Mouse (Mus musculus): Measurements from ENCODE around the gene Taf1c.

The Taf1c gene

GRCm38 (mm10) chr8:119572411-119572810 is 32.6 kb downstream of the Taf1c start:
- DNase-seq (ENCODE audit: low spot score in 2 of 2), result no peak

- no peak for DNase-seq (ENCODE audit: low spot score in 2 of 2)
These were observed 33.9 kb downstream of the Taf1c start for GRCm38 (mm10) chr8:119571135-119571534.

GRCm38 (mm10) chr8:119569881-119570280 is 35.1 kb downstream of the Taf1c start:
- DNase-seq (ENCODE audit: low spot score in 2 of 2), result no peak

- DNase-seq (ENCODE audit: low spot score in 2 of 2), result no peak
These were observed 36.1 kb downstream of the Taf1c start for GRCm38 (mm10) chr8:119568951-119569350.

GRCm38 (mm10) chr8:119568251-119568650 is 36.8 kb downstream of the Taf1c start:
- DNase-seq (ENCODE audit: low spot score in 2 of 2), result no peak

GRCm38 (mm10) chr8:119566367-119566766 is 38.7 kb downstream of the Taf1c start:
- DNase-seq (ENCODE audit: low spot score in 2 of 2), result no peak

GRCm38 (mm10) chr8:119563849-119564251 is 41.2 kb downstream of the Taf1c start:
- no peak for DNase-seq (ENCODE audit: low spot score in 2 of 2)

GRCm38 (mm10) chr8:119559402-119559720 is 45.7 kb downstream of the Taf1c start:
- no peak for DNase-seq (ENCODE audit: low spot score in 2 of 2)

- DNase-seq (ENCODE audit: low spot score in 2 of 2), result peak; percentile 96 to 98
These were observed 46.2 kb downstream of the Taf1c start, which contains the start of gene Mbtps1 for GRCm38 (mm10) chr8:119558603-119559401. Mbtps1 (minus strand) TSS chr8:119558735.

- DNase-seq (ENCODE audit: low spot score in 2 of 2), result no peak
These were observed 47.0 kb downstream of the Taf1c start for GRCm38 (mm10) chr8:119557821-119558602.

- DNase-seq (ENCODE audit: low spot score in 2 of 2), result no peak
These were observed 47.9 kb downstream of the Taf1c start for GRCm38 (mm10) chr8:119557132-119557531.

- DNase-seq (ENCODE audit: low spot score in 2 of 2), result no peak
These were observed 49.2 kb downstream of the Taf1c start for GRCm38 (mm10) chr8:119555861-119556260.

GRCm38 (mm10) chr8:119552967-119553366 is 52.1 kb downstream of the Taf1c start:
- DNase-seq (ENCODE audit: low spot score in 2 of 2), result no peak

- no peak for DNase-seq (ENCODE audit: low spot score in 2 of 2)
These were observed 56.4 kb downstream of the Taf1c start for GRCm38 (mm10) chr8:119548560-119549113.
